Mouse (Mus musculus) cerebellum, postnatal 14 days (tissue): ENCODE data around the gene Dmrtc2.
"Not testable (repeated sequence)": the region's sequence is repeated elsewhere in the genome, so short reads cannot be mapped to it uniquely, and the experiment has no call there.

Source experiments
- DNase-seq, 2 experiments: peaks; one replicate each; pipeline ENCODE4 v3.0.0; 2021; ENCODE audit warnings: mixed read lengths in 2 of 2

Gene Dmrtc2

DNA sequence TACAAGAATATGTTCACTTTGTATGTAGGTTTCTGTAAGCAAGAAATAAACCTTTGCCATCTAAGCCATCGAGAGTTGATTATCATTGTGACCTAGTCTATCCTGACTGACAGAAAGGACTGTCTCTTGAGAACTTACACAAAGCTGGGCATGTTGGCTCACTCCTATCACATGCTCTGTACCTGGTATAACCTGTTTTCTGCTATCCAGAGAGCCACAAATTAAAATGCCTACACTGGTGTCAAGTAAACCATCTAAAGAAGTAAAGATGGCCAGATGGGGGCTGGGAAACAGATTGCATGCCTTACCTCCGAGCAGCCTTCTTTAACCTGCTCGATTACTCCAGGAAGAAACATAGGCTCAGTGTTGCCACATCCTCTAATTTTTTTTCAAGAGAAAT, 7.7 kb downstream of the Dmrtc2 start:
- DNase-seq: no peak

DNA sequence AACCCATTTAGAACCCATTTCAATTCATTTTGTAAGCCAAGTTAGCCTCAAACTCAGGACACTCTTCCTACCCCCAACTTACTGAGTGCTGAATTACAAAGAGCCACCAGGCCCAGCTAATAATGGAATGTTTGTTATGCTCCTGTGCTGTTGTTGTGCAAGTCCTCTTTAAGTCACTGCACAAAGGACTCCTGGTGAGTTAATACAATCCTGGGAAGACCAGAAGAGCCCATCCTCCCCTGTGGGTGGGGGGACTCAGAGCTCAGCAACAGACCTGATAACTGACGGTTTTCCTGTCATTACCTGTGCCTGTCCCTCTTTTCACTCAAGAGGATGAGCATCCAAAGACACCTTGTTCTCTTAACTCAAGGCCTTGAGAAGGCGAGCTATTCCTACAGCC, 9.8 kb downstream of the Dmrtc2 start:
- DNase-seq: no peak

DNA sequence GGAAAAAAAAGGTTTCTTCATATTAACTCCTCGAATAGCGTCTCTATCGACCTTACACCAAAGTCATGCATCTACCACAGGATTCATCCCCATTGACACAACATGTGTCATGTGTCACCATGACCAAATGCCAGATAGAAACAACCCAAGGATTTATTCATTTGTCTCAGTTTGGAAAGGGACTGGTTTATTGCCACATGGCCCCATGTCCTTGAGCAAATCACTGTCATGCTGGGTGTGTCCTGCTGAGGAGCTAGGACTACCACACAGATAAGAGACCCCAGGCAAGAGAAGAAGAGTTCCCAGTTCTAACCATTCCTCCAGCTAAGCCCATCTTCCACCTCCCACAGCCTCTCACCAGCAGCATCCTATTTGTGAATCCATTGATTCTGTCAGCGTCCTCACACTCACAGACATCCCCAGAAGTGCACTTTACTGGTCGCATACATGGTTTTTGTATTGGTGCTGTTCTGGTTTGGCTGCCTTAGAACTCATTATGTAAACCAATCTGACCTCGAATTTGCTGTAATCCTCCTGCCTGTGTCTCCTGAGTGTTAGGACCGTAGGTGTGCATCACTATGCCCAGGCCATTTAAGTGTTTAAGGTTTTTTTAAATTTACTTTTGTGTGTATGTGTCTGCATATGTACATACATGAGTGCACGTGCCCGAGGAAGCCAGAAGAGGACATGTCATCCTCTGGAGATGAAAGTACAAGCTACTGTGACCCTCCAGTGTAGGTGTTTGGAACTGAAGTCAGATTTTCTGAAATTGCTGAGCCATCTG, 12.8 kb downstream of the Dmrtc2 start:
- no peak for DNase-seq

DNA sequence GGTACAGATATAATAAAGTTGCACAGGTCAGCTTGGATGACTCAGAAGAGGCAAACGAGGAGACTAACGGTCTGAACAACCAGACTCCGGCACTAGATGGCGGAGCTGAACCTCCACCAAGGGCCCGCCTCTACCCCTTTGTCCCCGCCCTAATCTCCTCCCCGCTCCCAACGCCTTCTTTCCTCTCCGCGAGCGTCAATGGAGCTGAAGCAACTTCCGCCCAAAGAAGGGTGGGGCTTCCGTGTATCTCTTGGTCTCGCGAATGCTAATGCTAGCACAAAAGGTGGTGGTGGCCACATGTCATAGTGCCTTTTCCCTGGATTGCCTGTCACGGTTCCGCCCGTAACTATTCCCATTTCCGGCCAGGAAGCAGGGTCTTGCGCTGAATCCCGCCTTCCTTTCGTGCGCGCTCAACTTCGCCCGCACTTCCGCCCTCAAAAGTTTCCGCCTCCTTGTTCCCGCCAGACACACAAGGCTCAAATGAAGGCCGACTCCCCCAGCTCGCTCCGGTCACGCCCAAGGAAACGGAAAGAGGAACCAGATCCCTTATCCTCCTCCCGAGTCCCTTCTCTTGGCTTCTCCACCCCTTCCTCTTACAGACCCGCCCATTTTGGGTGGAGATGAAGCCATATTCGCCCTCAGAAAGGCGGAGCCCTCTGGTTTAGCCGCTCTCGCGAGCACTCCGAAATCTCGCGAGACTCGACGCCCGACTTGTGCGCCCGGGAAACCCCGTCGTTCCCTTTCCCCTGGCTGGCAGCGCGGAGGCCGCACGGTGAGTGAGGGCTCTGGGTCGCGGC, 14.2 kb downstream of the Dmrtc2 start, which contains the start of gene Rps19:
Rps19 (plus strand) TSS at position 476 of the 797 bp plus-strand sequence.
- peak; percentile 99 for DNase-seq

DNA sequence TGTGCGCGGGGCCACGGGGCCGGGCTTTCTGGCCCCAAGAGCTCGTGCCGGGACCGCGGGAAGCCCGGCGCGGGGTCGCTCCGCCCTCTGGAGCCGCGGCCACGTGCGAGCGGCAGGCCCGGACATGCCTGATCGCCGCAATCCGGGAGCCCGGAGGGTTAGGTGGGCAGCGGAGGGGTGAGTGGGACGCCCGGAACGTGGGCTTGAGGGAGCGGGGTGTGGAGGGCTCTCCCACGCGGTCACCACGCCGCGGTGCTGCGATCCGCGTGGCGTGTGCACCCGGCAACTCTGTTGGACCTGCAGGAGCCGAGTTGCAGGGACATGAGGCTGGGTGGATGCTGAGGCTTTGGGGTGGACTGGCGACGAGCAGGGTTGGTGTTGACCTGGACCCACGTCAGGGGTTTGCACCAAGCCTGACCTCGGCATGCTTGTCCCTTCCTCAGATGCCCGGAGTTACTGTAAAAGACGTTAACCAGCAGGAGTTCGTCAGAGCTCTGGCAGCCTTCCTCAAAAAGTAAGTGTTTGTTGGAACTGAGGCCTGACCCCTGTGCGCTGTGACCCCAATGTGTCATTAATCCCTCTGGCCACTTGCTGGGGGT, 14.9 kb downstream of the Dmrtc2 start:
- no peak for DNase-seq

DNA sequence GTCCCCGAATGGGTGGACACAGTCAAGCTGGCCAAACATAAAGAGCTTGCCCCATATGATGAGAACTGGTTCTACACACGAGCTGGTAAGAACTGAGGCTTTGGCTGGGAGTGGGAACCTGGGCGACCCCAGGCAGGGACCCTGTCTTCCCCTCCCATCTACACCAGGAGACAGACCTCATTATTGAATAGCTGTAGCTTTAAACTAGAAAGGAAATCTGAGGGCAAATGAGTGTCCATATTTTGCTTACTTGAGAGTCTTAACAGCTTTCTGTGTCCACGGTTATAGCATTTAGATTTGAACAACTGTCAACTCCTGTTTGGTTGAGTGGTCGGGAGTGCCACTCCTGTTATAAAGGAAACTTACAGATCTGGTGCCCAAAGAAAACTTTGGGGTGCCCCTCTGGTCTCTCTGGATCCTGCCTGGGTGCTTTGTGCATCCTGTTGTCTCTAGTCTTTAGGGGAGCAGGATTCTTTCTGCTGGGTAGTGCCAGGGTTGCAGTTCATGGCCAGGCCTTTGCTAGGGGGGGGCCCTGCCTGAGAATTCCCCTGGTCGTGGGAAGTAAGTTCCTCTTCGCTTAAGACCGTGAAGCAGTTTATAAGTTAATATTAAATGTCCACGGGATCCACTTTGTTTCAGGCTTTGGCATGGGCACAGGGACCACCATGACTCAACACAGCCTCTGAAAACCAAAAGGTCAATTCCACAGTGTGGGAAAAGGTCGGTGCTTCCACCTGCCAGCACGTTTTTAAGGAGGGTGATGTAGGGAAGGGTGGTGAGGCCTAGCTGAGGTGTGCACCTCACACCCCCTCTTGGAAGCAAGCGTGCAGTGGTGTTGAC, 15.8 kb downstream of the Dmrtc2 start:
- no peak for DNase-seq

DNA sequence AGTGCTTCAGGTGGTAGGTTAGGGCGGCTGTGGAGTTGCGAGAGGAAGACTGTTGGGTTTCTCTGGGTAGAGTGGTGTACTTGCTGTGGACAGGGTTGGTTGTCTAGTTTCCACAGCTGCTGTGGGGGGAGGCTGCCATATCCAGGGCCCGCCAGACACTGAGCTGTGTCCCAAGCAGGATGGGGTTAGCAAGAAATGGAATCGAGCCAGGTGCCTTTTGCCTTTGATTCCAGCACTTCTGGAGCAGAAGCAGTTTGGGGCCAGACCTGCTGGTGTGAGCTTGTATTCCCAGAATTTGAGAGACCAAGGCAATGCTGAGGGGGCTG, 16.4 kb downstream of the Dmrtc2 start:
- DNase-seq: peak in 1 of 2 experiments; percentile 36

DNA sequence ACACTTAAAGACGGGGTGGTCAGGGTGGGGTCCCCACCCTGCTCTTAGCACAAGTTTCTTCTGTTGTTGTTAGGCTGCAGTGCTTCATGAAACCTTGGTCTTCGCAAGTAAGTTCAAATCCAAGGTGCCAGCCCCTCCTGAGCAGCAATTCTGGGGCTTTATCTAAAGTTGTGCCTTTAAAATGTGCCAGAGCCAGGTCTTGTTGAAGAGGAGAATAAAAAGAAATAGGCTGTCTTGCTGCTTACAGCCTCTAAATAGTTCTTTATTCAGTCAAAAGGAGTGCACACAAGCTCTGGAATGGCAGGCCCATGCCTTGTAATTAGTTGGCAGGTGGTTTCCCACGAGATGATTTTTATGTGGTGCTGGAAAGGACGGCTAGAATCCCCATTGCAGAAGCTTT, 17.2 kb downstream of the Dmrtc2 start:
- DNase-seq: no peak

DNA sequence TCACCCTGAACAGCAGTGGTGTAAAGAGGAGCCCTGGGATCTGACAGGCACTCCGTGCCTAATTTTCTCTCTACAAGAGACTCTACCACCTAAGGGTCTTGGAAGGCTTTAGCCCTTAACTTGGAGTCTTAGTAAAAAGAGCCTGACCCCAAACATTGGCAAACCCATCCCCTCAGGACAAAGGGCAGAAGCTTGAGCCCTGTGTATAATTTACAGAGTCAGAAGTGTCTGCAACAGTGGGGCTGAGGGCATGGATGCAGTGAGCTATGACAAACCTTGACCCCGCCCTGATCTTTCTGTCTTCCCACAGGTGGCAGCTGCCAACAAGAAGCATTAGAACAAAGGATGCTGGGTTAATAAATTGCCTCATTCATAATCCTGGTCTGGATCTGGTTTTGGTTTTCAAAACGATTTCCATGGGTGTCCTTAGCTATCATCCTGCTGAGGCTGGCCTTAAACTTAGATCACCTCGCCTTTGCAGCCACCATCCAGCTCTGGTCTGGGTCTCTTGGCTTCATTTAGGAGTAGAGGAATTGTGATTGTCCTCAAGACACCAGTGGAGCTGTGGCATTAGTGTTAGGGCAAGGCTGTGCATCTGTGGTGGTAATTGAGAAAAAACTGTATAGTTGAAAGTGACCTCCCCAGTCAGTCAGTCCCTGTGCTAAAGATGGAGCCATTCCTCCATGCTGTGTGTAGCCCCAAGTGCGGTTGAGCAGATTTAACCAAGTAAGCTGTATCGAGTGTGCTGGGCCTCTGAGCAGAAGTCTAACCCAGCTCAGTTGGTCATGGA, 19.8 kb downstream of the Dmrtc2 start:
- no peak for DNase-seq

DNA sequence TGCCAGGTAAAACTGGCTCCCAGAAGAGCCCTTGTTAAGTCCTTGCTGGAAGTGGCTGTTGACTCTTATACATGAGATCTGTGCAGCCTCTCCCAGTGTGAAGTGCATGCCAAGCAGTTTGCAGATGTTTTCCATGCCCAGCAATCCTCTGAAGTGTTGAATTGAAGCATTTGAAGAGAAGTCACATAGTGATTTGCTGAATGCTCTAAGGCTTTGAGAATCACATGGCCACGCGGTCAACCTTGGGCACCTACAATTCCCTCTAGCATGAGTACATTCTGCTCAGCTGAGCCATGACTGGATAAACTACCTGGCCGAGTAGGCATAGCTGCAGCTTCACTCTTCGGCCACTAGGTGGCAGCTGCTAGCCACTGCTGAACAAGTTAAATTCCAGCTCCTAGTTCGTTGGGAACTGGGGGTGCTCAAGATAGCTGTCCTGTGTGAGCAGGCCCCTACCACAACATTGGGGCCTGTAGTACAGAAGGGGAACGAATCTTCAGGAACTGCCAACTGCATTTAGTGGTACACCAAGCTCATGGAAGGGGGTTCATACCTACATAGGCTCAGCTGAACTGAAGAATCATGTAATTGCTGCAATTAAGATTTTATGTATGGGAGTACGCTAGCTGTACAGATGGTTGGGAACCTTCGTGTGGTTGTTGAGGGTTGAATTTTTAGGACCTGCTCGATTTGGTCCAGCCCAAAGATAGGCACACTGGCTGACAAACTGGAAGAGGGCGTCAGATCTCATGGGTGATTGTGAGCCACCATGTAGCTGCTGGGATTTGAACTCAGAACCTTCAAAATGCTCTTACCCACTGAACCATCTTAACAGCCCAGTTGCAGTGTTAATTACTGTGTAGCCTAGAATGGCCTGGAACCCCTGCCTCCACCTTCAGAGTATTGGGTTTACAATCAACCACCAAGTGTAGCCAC, 20.7 kb downstream of the Dmrtc2 start:
- DNase-seq: peak; percentile 81 to 84

DNA sequence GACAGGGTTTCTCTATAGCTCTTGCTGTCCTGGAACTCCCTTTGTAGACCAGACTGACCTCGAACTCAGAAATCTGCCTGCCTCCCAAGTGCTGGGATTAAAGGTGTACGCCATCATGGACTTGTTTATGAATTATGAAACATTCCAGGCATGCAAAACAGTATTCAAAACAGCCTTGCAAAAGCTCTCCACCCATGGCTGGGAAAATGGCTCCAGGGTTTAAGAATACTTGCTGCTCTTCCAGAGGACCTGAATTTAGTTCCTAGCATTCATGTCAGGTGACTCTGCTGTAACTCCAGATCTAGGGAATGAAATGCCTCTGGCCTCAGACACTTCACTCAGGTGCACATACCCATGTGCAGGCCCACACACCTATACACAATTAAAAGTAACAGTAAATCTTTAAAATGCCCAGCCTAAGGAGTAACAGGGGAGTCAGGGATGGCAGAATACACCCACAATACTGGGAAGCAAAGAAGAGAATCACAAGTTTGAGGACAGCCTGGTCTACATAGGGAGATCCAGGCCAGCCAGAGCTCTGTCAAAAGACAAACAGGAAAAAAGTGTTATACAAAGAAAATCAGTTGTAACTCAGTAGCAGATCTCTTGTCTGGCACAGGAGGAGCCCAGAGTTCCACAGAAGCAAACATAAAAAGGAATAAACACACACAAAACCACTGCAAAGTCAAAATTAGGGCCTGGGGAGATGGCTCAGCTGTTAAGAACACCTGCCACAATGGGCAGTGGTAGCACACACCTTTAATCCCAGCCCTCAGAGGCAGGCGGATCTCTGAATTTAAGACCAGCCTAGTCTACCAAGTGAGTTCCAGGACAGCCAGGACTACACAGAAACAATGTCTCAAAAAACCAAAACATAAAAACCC, 21.6 kb downstream of the Dmrtc2 start:
- no peak for DNase-seq

DNA sequence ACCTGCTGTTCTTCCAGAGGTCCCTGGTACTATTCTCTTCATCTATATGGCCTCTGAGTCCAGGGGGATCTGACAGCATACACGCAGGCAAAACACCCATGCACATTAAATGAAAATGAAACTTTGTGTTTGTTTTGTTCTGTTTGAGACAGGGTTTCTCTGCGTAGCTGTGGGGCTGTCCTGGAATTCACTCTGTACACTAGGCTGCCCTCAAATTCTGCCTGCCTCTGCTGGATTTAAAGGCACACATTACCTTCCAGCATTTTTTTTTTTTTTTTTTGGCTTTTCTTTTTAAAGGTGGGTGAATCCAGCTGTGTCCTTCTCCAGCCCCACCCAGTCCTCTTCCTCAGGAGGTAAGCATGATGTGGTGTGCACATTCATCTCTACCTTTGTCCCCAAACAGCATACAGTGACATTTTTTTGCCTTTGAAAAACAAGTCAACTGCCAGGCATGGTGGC, 22.3 kb downstream of the Dmrtc2 start:
- no peak for DNase-seq

DNA sequence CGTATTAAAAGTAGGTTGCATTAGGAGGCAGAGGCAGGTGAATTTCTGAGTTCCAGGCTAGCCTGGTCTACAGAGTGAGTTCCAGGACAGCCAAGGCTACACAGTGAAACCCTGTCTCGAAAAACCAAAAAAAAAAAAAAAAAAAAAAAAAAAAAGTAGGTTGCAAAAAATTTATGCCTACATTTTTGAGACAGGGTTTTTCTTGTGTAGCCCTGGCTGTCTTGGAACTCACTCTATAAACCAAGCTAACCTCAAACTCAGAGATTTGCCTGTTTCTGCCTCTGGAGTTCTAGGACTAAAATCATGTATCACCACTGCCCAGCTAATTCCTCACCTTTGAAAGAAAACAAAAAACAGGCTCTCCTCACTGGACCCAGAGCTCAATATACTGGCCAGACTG, 25.9 kb downstream of the Dmrtc2 start:
- DNase-seq: not testable (repeated sequence)

DNA sequence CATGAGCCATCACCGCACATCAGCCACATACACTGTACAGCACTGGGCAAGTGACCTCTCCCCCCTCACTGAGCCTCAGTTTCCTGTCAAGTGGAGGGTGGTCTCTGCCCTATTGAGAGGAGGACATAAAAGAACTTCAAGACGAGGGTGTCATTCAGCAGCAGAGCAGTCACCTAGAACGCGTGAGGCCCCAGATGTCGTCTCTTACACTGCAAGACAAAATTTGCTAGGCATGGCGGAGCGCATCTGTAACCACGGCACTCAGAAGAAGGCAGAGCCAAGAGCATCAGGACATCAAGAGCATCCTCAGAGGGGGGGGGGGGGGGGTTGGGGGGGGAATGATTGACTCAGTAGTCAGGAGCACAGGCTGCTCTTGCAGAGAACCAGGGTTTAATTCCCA, 26.4 kb downstream of the Dmrtc2 start:
- no peak for DNase-seq

DNA sequence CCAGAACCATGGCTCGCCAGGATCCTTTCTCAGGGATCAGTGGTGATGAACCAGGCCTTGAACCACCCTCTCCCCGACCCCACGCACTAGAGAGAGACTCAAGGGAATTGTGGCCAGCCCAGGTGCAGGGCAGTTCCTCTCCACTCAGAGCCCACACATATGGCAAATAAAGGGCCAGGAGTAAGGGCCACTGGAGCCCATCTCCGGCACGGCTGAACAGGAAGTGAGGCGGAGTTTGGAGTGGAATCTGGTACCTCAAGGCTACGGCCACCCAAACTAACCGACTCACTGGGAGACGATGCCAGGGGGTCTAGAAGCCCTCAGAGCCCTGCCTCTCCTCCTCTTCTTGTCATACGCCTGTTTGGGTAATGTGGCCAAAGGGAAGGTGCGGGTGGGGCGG, 27.4 kb downstream of the Dmrtc2 start, which contains the start of gene Cd79a:
Cd79a (plus strand) TSS at position 158 of the 400 bp plus-strand sequence.
- DNase-seq: no peak

DNA sequence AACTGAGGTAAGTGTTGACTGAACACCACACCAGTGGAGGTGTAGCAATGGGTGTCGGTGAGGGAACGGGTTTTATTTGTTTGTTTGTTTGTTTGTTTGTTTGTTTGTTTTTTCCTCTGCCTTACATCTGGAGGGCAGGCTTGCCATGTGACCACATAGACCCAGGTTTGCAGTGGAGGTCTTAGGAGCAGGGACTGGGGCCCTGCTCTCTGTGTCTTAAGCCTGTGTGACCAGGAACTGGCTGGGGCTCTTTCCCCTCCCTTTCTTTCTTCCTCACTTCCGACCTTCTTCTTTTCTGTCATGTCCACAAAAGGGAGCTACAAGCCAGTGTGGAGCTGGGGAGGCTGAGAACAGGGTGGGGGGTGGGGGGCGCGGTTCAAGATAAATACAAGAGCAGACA, 28.1 kb downstream of the Dmrtc2 start:
- DNase-seq: no peak

DNA sequence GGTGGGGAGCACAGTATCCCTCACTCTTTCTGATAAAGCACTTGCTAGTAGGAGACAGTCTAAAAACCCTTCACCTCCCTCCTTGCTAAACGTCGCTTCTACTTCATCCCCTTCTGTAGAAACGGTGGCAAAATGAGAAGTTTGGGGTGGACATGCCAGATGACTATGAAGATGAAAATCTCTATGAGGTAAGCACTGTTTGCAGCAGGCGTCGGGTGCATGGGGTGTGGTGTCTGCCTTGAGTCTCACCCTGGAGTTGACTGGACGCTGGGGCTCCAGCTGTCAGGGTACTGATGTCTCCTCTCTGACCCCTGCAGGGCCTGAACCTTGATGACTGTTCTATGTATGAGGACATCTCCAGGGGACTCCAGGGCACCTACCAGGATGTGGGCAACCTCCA, 31.3 kb downstream of the Dmrtc2 start:
- no peak for DNase-seq

DNA sequence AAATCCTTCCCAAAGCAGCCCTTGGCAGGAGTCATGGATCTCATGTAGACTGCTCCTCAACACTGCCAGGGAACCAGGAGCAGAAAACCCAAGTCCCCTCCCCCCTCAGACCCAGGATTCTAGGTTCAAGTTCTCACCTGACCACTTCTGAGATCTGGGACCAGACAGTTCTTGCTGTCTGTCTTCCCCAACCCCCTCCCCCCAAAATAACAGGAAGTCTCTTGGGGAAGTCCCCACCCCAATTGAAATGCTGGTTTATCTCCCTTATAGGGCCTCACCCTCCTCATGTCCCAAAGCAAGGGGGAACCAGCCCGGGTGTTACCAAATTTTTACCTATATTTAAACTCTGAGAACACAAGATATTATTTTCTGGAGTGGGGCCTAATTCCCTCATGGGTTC, 32.0 kb downstream of the Dmrtc2 start:
- peak in 1 of 2 experiments; percentile 29 for DNase-seq

DNA sequence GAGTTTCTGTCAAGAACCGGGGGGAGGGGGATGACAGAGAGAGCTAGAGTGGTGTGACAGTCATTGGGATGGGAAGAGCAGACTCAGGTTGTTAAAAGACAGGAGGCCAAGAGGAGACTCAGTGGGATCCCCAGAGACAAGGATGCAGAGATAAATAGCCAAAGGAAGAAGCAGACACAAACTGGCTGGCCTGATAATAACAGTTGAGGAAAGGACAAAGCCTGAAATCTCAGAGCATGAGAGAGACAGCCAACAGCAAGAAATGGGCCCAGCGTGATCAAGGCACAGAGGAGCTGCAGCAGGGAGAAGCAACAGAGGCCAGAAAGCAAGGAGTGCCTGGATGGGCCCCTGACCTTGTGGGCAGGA, 32.4 kb downstream of the Dmrtc2 start:
- no peak for DNase-seq
